Mouse (Mus musculus) forebrain, embryonic 12.5 days (tissue): ENCODE measurements at regions not wholly inside any gene's neighbourhood (a gene's known extent, or its start where the extent isn't known, plus 50 kb on each side); places are given as distances from the start of the nearest gene placed in this dataset.

Source experiments
- ATAC-seq: fragments of 200-750 bp; cut with Nextera tagmentation; 2 replicates; pipeline ENCODE4 v1.8.0; 2017; ENCODE audit warnings: moderate TSS enrichment; ENCODE audit not compliant: low FRiP score
- H3K27ac ChIP-seq: fragments of 300-500 bp; sonication (generic); 2 replicates; pipeline ENCODE4 v1.5.1; 2016; ENCODE audit warnings: mild to moderate bottlenecking
- H3K27me3 ChIP-seq: fragments of 300-500 bp; sonication (generic); 2 replicates; pipeline ENCODE4 v1.6.1; 2016; ENCODE audit warnings: mild to moderate bottlenecking
- H3K36me3 ChIP-seq: fragments of 300-500 bp; sonication (generic); replicated peaks from 2 replicates; pipeline ENCODE4 v1.6.1; 2016; ENCODE audit warnings: mild to moderate bottlenecking
- H3K4me1 ChIP-seq: fragments of 300-500 bp; sonication (generic); 2 replicates; pipeline ENCODE4 v1.6.1; 2016
- H3K4me2 ChIP-seq: fragments of 300-500 bp; sonication (generic); 2 replicates; pipeline ENCODE4 v1.6.1; 2016; ENCODE audit warnings: mild to moderate bottlenecking, moderate library complexity
- H3K4me3 ChIP-seq: fragments of 300-500 bp; sonication (generic); replicated peaks from 2 replicates; pipeline ENCODE4 v1.5.1; 2016; ENCODE audit warnings: mild to moderate bottlenecking
- H3K9ac ChIP-seq: fragments of 300-500 bp; sonication (generic); 2 replicates; pipeline ENCODE4 v1.6.1; 2016; ENCODE audit warnings: mild to moderate bottlenecking
- H3K9me3 ChIP-seq: fragments of 300-500 bp; sonication (generic); 2 replicates; pipeline ENCODE4 v1.6.1; 2016
- WGBS: fragments of 180-500 bp; shearing (Covaris S2); methylation state at CpG from one replicate; pipeline ENCODE4 v1.1.7; 2016; 5-methylcytosine and 5-hydroxymethylcytosine counted together

- no peak overlapping the region for H3K27ac ChIP-seq
- H3K4me1 ChIP-seq, result no peaks in the 10 kb centered on the region
- ATAC-seq, result no peak
- H3K4me3 ChIP-seq, result no peak overlapping the region
- H3K36me3 ChIP-seq, result no peaks in the 10 kb centered on the region
- no peak overlapping the region for H3K4me2 ChIP-seq
- H3K27me3 ChIP-seq, result no peaks in the 10 kb centered on the region
- H3K9me3 ChIP-seq, result no peaks in the 10 kb centered on the region
- no peak overlapping the region for H3K9ac ChIP-seq
- WGBS, result 92% methylated on average over 5 of the region's 5 CpGs
These were observed 718.9 kb upstream of the Igfbp3 start for GRCm38 (mm10) chr11:7932638-7933037.

- ATAC-seq, result no peak
These were observed 717.5 kb upstream of the Igfbp3 start for GRCm38 (mm10) chr11:7931064-7931797.

GRCm38 (mm10) chr11:7927676-7928075 lies 714.0 kb upstream of the Igfbp3 start:
- ATAC-seq, result no peak
- H3K4me2 ChIP-seq, result no peak overlapping the region
- H3K27ac ChIP-seq, result no peak overlapping the region
- H3K36me3 ChIP-seq, result no peaks in the 10 kb centered on the region
- no peaks in the 10 kb centered on the region for H3K27me3 ChIP-seq
- no peaks in the 10 kb centered on the region for H3K4me1 ChIP-seq
- H3K4me3 ChIP-seq, result no peak overlapping the region
- no peak overlapping the region for H3K9ac ChIP-seq
- no peaks in the 10 kb centered on the region for H3K9me3 ChIP-seq

More at GRCm38 (mm10) chr11:7931064-7931797, 717.5 kb upstream of the Igfbp3 start:
- Histone ChIP-seq H3K4me2 (no peak overlapping the region), H3K27me3 (no peaks in the 10 kb centered on the region), H3K27ac (no peak overlapping the region), H3K4me3 (no peak overlapping the region), H3K36me3 (no peaks in the 10 kb centered on the region), H3K9me3 (no peaks in the 10 kb centered on the region), H3K4me1 (no peaks in the 10 kb centered on the region), H3K9ac (no peak overlapping the region)
- WGBS, result 92% methylated on average over 3 of the region's 3 CpGs

GRCm38 (mm10) chr11:7912036-7912435 lies 698.3 kb upstream of the Igfbp3 start:
- 80% methylated on average over 3 of the region's 3 CpGs for WGBS
- no peak for ATAC-seq

GRCm38 (mm10) chr11:7900266-7900665 lies 686.5 kb upstream of the Igfbp3 start:
- no peaks in the 10 kb centered on the region for H3K27me3 ChIP-seq
- H3K4me1 ChIP-seq, result no peaks in the 10 kb centered on the region
- no peak overlapping the region for H3K9ac ChIP-seq
- H3K4me2 ChIP-seq, result no peak overlapping the region
- no peak overlapping the region for H3K27ac ChIP-seq
- no peak overlapping the region for H3K4me3 ChIP-seq
- no peak for ATAC-seq
- H3K9me3 ChIP-seq, result no peaks in the 10 kb centered on the region
- H3K36me3 ChIP-seq, result no peaks in the 10 kb centered on the region

More at GRCm38 (mm10) chr11:7912036-7912435, 698.3 kb upstream of the Igfbp3 start:
- Histone ChIP-seq H3K27me3 (no peaks in the 10 kb centered on the region), H3K4me1 (no peaks in the 10 kb centered on the region), H3K4me2 (no peak overlapping the region), H3K36me3 (no peaks in the 10 kb centered on the region), H3K27ac (no peak overlapping the region), H3K9ac (no peak overlapping the region), H3K4me3 (no peak overlapping the region), H3K9me3 (no peaks in the 10 kb centered on the region)

- Histone ChIP-seq H3K4me2 (no peak overlapping the region), H3K27ac (no peak overlapping the region), H3K27me3 (no peaks in the 10 kb centered on the region), H3K9me3 (no peaks in the 10 kb centered on the region), H3K9ac (no peak overlapping the region), H3K4me1 (no peaks in the 10 kb centered on the region), H3K36me3 (no peaks in the 10 kb centered on the region), H3K4me3 (no peak overlapping the region)
- 76% methylated on average over 5 of the region's 5 CpGs for WGBS
- no peak for ATAC-seq
These were observed 684.5 kb upstream of the Igfbp3 start for GRCm38 (mm10) chr11:7898204-7898603.

- H3K9ac ChIP-seq, result no peak overlapping the region
- no peaks in the 10 kb centered on the region for H3K27me3 ChIP-seq
- no peak overlapping the region for H3K27ac ChIP-seq
- H3K9me3 ChIP-seq, result no peaks in the 10 kb centered on the region
- no peaks in the 10 kb centered on the region for H3K36me3 ChIP-seq
- H3K4me2 ChIP-seq, result no peak overlapping the region
- H3K4me3 ChIP-seq, result no peak overlapping the region
- WGBS, result 30% methylated on average over 2 of the region's 2 CpGs
- ATAC-seq, result no peak
- H3K4me1 ChIP-seq, result peaks cover 3% of the 10 kb centered on the region; the same call in 1 of the 2 replicates
These were observed 666.8 kb upstream of the Igfbp3 start for GRCm38 (mm10) chr11:7880506-7880905.

- H3K4me3 ChIP-seq, result no peak overlapping the region
- no peak for ATAC-seq
- H3K9me3 ChIP-seq, result no peaks in the 10 kb centered on the region
- H3K4me1 ChIP-seq, result no peaks in the 10 kb centered on the region
- H3K9ac ChIP-seq, result no peak overlapping the region
- 86% methylated on average over 3 of the region's 3 CpGs for WGBS
- H3K36me3 ChIP-seq, result no peaks in the 10 kb centered on the region
- H3K4me2 ChIP-seq, result no peak overlapping the region
- H3K27ac ChIP-seq, result no peak overlapping the region
- H3K27me3 ChIP-seq, result no peaks in the 10 kb centered on the region
These were observed 650.4 kb upstream of the Igfbp3 start for GRCm38 (mm10) chr11:7864116-7864515.

GRCm38 (mm10) chr11:7863711-7864110 lies 650.0 kb upstream of the Igfbp3 start:
- Histone ChIP-seq H3K4me2 (no peak overlapping the region), H3K4me1 (no peaks in the 10 kb centered on the region), H3K9me3 (no peaks in the 10 kb centered on the region), H3K36me3 (no peaks in the 10 kb centered on the region), H3K27me3 (no peaks in the 10 kb centered on the region), H3K27ac (no peak overlapping the region), H3K9ac (no peak overlapping the region), H3K4me3 (no peak overlapping the region)
- no peak for ATAC-seq
- WGBS, result 88% methylated on average over 5 of the region's 5 CpGs

GRCm38 (mm10) chr11:7862547-7862946 lies 648.8 kb upstream of the Igfbp3 start:
- no peaks in the 10 kb centered on the region for H3K27me3 ChIP-seq
- no peak overlapping the region for H3K4me3 ChIP-seq
- ATAC-seq, result no peak

GRCm38 (mm10) chr11:7852612-7853011 lies 638.9 kb upstream of the Igfbp3 start:
- Histone ChIP-seq H3K9ac (no peak overlapping the region), H3K27me3 (no peaks in the 10 kb centered on the region), H3K4me3 (no peak overlapping the region), H3K4me1 (no peaks in the 10 kb centered on the region), H3K9me3 (0 out of 2 replicates have a peak, but pooled peaks cover 3% of the 10 kb centered on the region), H3K36me3 (no peaks in the 10 kb centered on the region), H3K27ac (no peak overlapping the region), H3K4me2 (no peak overlapping the region)
- 74% methylated on average over 2 of the region's 2 CpGs for WGBS
- no peak for ATAC-seq

More at GRCm38 (mm10) chr11:7862547-7862946, 648.8 kb upstream of the Igfbp3 start:
- no peaks in the 10 kb centered on the region for H3K4me1 ChIP-seq
- H3K27ac ChIP-seq, result no peak overlapping the region
- H3K9me3 ChIP-seq, result no peaks in the 10 kb centered on the region
- H3K9ac ChIP-seq, result no peak overlapping the region
- H3K36me3 ChIP-seq, result no peaks in the 10 kb centered on the region
- no peak overlapping the region for H3K4me2 ChIP-seq

- no peak overlapping the region for H3K9ac ChIP-seq
- no peaks in the 10 kb centered on the region for H3K27me3 ChIP-seq
- no peaks in the 10 kb centered on the region for H3K36me3 ChIP-seq
- H3K4me2 ChIP-seq, result no peak overlapping the region
- no peak overlapping the region for H3K27ac ChIP-seq
- 82% methylated on average over 8 of the region's 8 CpGs for WGBS
- no peaks in the 10 kb centered on the region for H3K9me3 ChIP-seq
- ATAC-seq, result no peak
- no peak overlapping the region for H3K4me3 ChIP-seq
- no peaks in the 10 kb centered on the region for H3K4me1 ChIP-seq
These were observed 624.9 kb upstream of the Igfbp3 start for GRCm38 (mm10) chr11:7838311-7839237.
